Mouse (Mus musculus): ENCODE measurements around the gene Ccdc105. TPM values are rescaled to one million over a fixed set of nuclear protein-coding genes. Genes with fewer than 3 reads are reported as not detected.

Gene Ccdc105
- not detected in 4 replicates for total RNA-seq (2023; ENCODE audit: inconsistent age)

DNA sequence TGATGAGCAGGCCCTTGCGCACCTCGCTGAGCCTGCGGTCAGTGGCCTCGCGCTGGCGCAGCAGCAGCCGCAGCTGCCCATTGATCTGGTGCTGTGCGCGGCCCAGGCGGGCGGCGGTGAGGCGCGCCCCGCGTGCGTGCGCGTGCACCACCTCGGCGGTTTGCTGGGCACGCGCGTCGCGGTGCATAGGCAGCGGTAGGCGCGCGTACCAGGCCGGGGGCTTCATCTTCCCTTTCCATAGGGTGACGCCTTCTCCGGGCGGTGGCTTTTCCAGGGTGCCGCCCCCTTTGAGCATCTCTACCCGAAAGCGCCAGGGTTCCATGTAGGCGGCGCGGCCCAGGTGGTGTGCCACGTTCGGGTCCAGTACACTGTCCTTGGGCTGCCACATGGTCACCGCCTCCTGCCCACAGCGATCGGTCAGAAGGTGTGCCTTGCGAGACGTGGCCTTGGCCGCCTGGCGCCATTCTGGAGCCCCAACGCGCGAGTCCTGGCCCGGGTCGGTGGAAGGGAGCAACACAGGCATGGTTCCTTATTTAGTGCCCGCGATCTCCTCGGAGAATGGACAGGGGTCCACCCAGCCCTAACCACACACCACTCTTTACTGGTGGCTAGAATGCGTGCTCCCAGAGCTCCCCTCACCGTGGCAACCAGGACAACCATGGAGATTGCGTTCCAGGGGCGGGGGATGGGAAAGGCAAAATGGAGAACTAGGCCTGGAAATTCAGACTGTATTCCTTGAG, at the start of gene Ccdc105:
TSS of gene Ccdc105 (minus strand) at position 614 of the 740 bp plus-strand sequence.

DNA sequence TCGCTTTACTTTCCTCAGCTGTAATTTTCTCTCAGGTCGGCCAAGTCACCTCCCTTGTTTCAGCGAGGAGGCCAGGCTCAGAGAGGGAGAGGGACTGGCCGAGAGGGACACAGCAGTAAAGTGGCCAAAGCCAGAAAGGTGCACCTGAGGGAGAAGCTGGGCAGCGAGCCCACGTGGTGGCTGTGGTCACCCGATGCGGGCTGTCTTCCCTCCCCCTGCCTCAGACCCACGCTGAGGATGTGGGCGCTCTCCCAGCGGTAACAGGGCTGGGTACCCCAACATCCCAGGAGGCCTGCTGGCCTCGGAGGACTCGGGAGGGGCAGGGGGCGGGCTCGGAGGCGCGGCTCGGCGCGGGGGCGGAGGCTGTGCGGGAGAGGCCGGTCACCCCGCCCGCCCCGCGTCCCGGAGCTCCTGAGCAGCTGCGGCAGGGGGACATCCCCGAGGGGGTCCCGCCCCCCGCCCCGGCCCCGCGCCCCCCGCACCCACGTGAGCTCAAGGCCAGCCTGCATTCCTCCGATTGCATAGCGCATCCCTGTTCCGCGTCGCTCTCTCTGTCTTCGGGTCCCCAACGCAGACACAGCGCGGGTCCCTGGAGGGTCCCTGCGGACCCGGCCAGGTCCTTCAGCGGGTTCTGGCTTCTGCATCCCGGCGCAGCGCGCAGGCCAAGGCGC, 27.3 kb upstream of the Ccdc105 start, which contains the start of gene Slc1a6:
TSS of gene Slc1a6 (plus strand) at position 516 of the 671 bp plus-strand sequence.

DNA sequence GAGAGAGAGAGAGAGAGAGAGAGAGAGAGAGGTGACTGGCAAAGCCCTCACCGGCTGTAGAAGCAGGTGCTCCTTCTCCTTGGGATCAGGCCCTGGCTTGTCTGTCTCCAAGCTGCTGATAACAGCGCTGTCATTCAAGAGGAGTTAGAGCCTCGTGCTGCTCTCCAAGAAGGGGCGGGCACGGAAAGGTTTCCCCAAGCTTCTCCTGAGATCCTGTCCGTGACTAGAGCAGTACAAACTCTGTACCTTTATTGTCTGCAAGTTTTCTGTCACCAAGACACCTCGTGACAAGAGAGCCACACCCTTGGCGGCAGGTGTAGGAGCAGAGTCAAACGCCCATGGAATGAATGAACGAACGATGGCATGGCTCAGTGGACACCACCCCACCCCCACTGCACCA, 34.8 kb downstream of the Ccdc105 start, which contains the start of gene Casp14:
TSS of gene Casp14 (minus strand) at position 239 of the 400 bp plus-strand sequence.

Other genes starting within 250 kb of the Ccdc105 start
- not detected in 4 replicates for gene Olfr1358, start 235.6 kb downstream of the Ccdc105 start, total RNA-seq (2023; ENCODE audit: inconsistent age)
- 80.9 to 100 TPM (median 93.1 TPM) in 4 replicates for gene Ilvbl, start 178.7 kb downstream of the Ccdc105 start, total RNA-seq (2023; ENCODE audit: inconsistent age)
- 0.75 to 1.00 TPM (median 0.85 TPM) in 4 replicates for gene Syde1, start 161.1 kb downstream of the Ccdc105 start, total RNA-seq (2023; ENCODE audit: inconsistent age)
- not detected in 4 replicates for gene Olfr1357, start 135.0 kb downstream of the Ccdc105 start, total RNA-seq (2023; ENCODE audit: inconsistent age)
- not detected in 4 replicates for gene Casp14, start 34.8 kb downstream of the Ccdc105 start, total RNA-seq (2023; ENCODE audit: inconsistent age)
- not detected in 4 replicates for gene Slc1a6, start 27.4 kb upstream of the Ccdc105 start, total RNA-seq (2023; ENCODE audit: inconsistent age)
- not detected in 4 replicates for gene Olfr1356, start 99.1 kb upstream of the Ccdc105 start, total RNA-seq (2023; ENCODE audit: inconsistent age)
- gene Olfr1355, start 122.5 kb upstream of the Ccdc105 start, total RNA-seq (2023; ENCODE audit: inconsistent age), result not detected in 4 replicates
- gene Olfr1354, start 160.1 kb upstream of the Ccdc105 start, total RNA-seq (2023; ENCODE audit: inconsistent age), result not detected in 4 replicates
- not detected in 4 replicates for gene Olfr8, start 197.6 kb upstream of the Ccdc105 start, total RNA-seq (2023; ENCODE audit: inconsistent age)
- not detected in 4 replicates for gene Olfr1353, start 210.2 kb upstream of the Ccdc105 start, total RNA-seq (2023; ENCODE audit: inconsistent age)
- gene Olfr1352, start 228.0 kb upstream of the Ccdc105 start, total RNA-seq (2023; ENCODE audit: inconsistent age), result not detected in 4 replicates

Data from B cell, adult (primary cell).